Mouse (Mus musculus) CH12.LX (cell line): ENCODE measurements around the gene Eef2kmt.

Source experiments
- CHD1 ChIP-seq: IDR thresholded peaks from 2 replicates; pipeline ENCODE4 v1.6.1; 2012; ENCODE audit warnings: low read depth, low read length, improper control_type of control experiment, inconsistent platforms
- CTCF ChIP-seq, 2 experiments: IDR thresholded peaks in 1 of 2; conservative IDR thresholded peaks in 1 of 2; 2 replicates each; pipeline ENCODE4 v1.5.1; 2011 to 2012; ENCODE audit warnings: low read depth in 2 of 2, low read length in 2 of 2, improper control_type of control experiment in 1 of 2, inconsistent platforms in 1 of 2, mild to moderate bottlenecking in 1 of 2, moderate library complexity in 1 of 2
- EP300 ChIP-seq: IDR thresholded peaks from 2 replicates; pipeline ENCODE4 v1.6.1; 2011; ENCODE audit warnings: low read length, improper control_type of control experiment
- JUND ChIP-seq: conservative IDR thresholded peaks from 2 replicates; pipeline ENCODE4 v1.6.1; 2011; ENCODE audit warnings: low read depth, low read length, improper control_type of control experiment
- KAT2A ChIP-seq: IDR thresholded peaks from 2 replicates; pipeline ENCODE4 v1.6.1; 2012; ENCODE audit warnings: low read length, improper control_type of control experiment, inconsistent platforms; ENCODE audit not compliant: insufficient replicate concordance
- MAZ ChIP-seq: IDR thresholded peaks from 2 replicates; pipeline ENCODE4 v1.6.1; 2012; ENCODE audit warnings: low read depth, mild to moderate bottlenecking, inconsistent platforms, low read length, improper control_type of control experiment, moderate library complexity
- MXI1 ChIP-seq: IDR thresholded peaks from 2 replicates; pipeline ENCODE4 v1.6.1; 2011; ENCODE audit warnings: mild to moderate bottlenecking, low read depth, low read length, improper control_type of control experiment
- NELFE ChIP-seq: IDR thresholded peaks from 2 replicates; pipeline ENCODE4 v1.6.1; 2011; ENCODE audit warnings: low read depth, low read length, improper control_type of control experiment
- NRF1 ChIP-seq: IDR thresholded peaks from 2 replicates; pipeline ENCODE4 v1.6.1; 2014; ENCODE audit warnings: low read depth, mild to moderate bottlenecking, inconsistent platforms, low read length, improper control_type of control experiment, moderate library complexity
- POLR2A ChIP-seq: IDR thresholded peaks from 2 replicates; pipeline ENCODE4 v1.6.1; 2011; ENCODE audit warnings: low read depth, mild to moderate bottlenecking, improper control_type of control experiment, low read length
- SMC3 ChIP-seq: IDR thresholded peaks from 2 replicates; pipeline ENCODE4 v1.6.1; 2011; ENCODE audit warnings: low read depth, low read length, improper control_type of control experiment
- USF1 ChIP-seq: IDR thresholded peaks from 2 replicates; pipeline ENCODE4 v1.6.1; 2014; ENCODE audit warnings: low read depth, mild to moderate bottlenecking, inconsistent platforms, low read length, improper control_type of control experiment
- ZC3H11A ChIP-seq: IDR thresholded peaks from 2 replicates; pipeline ENCODE4 v1.6.1; 2012; ENCODE audit warnings: low read depth, mild to moderate bottlenecking, inconsistent platforms, low read length, improper control_type of control experiment
- ZMIZ1 ChIP-seq: IDR thresholded peaks from 2 replicates; pipeline ENCODE4 v1.6.1; 2012; ENCODE audit warnings: low read depth, mild to moderate bottlenecking, inconsistent platforms, low read length, improper control_type of control experiment

DNA sequence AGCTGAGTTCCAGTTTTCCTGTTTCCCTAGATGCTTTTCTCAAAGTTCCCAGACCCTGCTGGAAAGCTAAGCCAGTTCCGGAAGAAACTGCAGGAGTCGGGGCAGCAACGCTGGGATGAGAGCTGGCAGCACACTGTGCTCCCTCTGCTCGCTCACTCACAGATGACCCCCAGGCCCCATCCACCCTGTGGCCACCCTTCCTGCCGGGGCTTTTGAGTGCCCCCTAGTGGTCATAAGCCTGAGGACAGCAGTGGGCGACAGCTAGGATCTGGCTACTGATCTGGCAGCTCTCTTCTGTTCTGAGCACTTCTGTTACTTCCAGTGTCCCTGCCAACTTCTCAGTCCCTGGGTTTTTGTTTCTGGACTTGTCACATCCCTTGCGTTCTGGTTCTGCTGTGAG lies 11.4 kb downstream of the Eef2kmt start:
- no peak for TF ChIP-seq NRF1
- no peak for TF ChIP-seq ZC3H11A
- no peak for TF ChIP-seq USF1
- TF ChIP-seq CHD1, result no peak
- TF ChIP-seq NELFE, result no peak
- peak; percentile 43 for TF ChIP-seq SMC3
- TF ChIP-seq EP300, result no peak
- TF ChIP-seq KAT2A, result no peak
- peak; percentile 85 to 87 for TF ChIP-seq CTCF (conservative IDR thresholded peaks at IDR 0.05 in 1 of 2, IDR thresholded peaks at IDR 0.05 in 1 of 2; ENCODE audit: low read depth in 2 of 2, low read length in 2 of 2)
- TF ChIP-seq JUND, result no peak
- no peak for TF ChIP-seq MXI1
- TF ChIP-seq ZMIZ1, result no peak
- TF ChIP-seq POLR2A, result peak; percentile 21
- TF ChIP-seq MAZ, result no peak
